Mouse (Mus musculus) midbrain, embryonic 16.5 days (tissue): ENCODE data around the gene Fer. TPM values are rescaled to one million over a fixed set of nuclear protein-coding genes. Genes with fewer than 3 reads are reported as not detected.
A peak's percentile ranks its signal among the peaks of the same experiment; 100 is the strongest.

Source experiments
- ATAC-seq: fragments of 200-750 bp; cut with Nextera tagmentation; 2 replicates; pipeline ENCODE4 v1.8.0; 2017; ENCODE audit warnings: moderate TSS enrichment
- H3K27ac ChIP-seq: fragments of 300-500 bp; sonication (generic); 2 replicates; pipeline ENCODE4 v1.5.1; 2014; ENCODE audit warnings: mild to moderate bottlenecking, low read length, mixed read lengths
- H3K27me3 ChIP-seq: fragments of 300-500 bp; sonication (generic); 2 replicates; pipeline ENCODE4 v1.6.1; 2014; ENCODE audit warnings: low read depth, low read length, mixed read lengths; ENCODE audit not compliant: control insufficient read depth, insufficient read depth
- H3K36me3 ChIP-seq: fragments of 300-500 bp; sonication (generic); 2 replicates; pipeline ENCODE4 v1.6.1; 2014; ENCODE audit warnings: mild to moderate bottlenecking, low read length, moderate library complexity, mixed read lengths; ENCODE audit not compliant: control insufficient read depth, insufficient read depth
- H3K4me1 ChIP-seq: fragments of 300-500 bp; sonication (generic); 2 replicates; pipeline ENCODE4 v1.6.1; 2014; ENCODE audit warnings: mild to moderate bottlenecking, low read length, mixed read lengths; ENCODE audit not compliant: control insufficient read depth, insufficient read depth
- H3K4me2 ChIP-seq: fragments of 300-500 bp; sonication (generic); 2 replicates; pipeline ENCODE4 v1.6.1; 2014; ENCODE audit warnings: mild to moderate bottlenecking, low read length, mixed read lengths
- H3K4me3 ChIP-seq: fragments of 300-500 bp; sonication (generic); 2 replicates; pipeline ENCODE4 v1.5.1; 2014; ENCODE audit warnings: low read depth, mild to moderate bottlenecking, low read length, moderate library complexity, mixed read lengths
- H3K9ac ChIP-seq: fragments of 300-500 bp; sonication (generic); 2 replicates; pipeline ENCODE4 v1.6.1; 2014; ENCODE audit warnings: low read depth, low read length, mixed read lengths
- H3K9me3 ChIP-seq: fragments of 300-500 bp; sonication (generic); replicated peaks from 2 replicates; pipeline ENCODE4 v1.6.1; 2014; ENCODE audit warnings: mild to moderate bottlenecking, low read length, mixed read lengths; ENCODE audit not compliant: control insufficient read depth, poor library complexity, severe bottlenecking
- WGBS: fragments of 180-500 bp; shearing (Covaris S2); extraction: QIAGEN DNeasy Blood & Tissue Kit; methylation state at CpG from one replicate; pipeline ENCODE4 v1.1.7; 2014; 5-methylcytosine and 5-hydroxymethylcytosine counted together
- polyA plus RNA-seq: library from polyadenylated mRNA; unstranded; fragments of >200 nt; fragmentation: Nextera tagmentation; extraction: Ambion mirVana; gene quantifications from 2 replicates; pipeline ENCODE4 v1.2.1, GENCODE M21; 2015

Gene Fer
- polyA plus RNA-seq, 1 experiment from 2014 or later: 33.2 TPM

GRCm38 (mm10) chr17:64139231-64139915 lies 276.5 kb downstream of the Fer start:
- Histone ChIP-seq H3K27me3 (no peaks in the 10 kb centered on the region), H3K4me2 (no peak overlapping the region), H3K4me1 (peaks cover 16% of the 10 kb centered on the region), H3K9ac (no peak overlapping the region), H3K4me3 (no peak overlapping the region), H3K9me3 (no peaks in the 10 kb centered on the region), H3K27ac (no peak overlapping the region), H3K36me3 (peaks cover 8% of the 10 kb centered on the region; the same call in 1 of the 2 replicates)
- ATAC-seq: no peak
- WGBS: 90% methylated on average over 11 of the region's 11 CpGs

- peak overlapping the region; percentile 10; the same call in 1 of the 2 replicates for H3K9ac ChIP-seq
- no peaks in the 10 kb centered on the region for H3K27me3 ChIP-seq
- no peak overlapping the region for H3K4me3 ChIP-seq
- H3K27ac ChIP-seq: peak overlapping the region; percentile 73
- H3K4me1 ChIP-seq: peaks cover 16% of the 10 kb centered on the region
- H3K36me3 ChIP-seq: peaks cover 8% of the 10 kb centered on the region; the same call in 1 of the 2 replicates
- peak; percentile 67 for ATAC-seq
- no peaks in the 10 kb centered on the region for H3K9me3 ChIP-seq
- 0 out of 2 replicates have a peak overlapping the region, but pooled peaks have one; percentile 22 for H3K4me2 ChIP-seq
- 46% methylated on average over 18 of the region's 18 CpGs for WGBS
Measured at GRCm38 (mm10) chr17:64140063-64140850, 277.4 kb downstream of the Fer start.

- H3K27ac ChIP-seq: no peak overlapping the region
- WGBS: 54% methylated on average over 9 of the region's 9 CpGs
Measured at GRCm38 (mm10) chr17:64141856-64142255, 279.0 kb downstream of the Fer start.

DNA sequence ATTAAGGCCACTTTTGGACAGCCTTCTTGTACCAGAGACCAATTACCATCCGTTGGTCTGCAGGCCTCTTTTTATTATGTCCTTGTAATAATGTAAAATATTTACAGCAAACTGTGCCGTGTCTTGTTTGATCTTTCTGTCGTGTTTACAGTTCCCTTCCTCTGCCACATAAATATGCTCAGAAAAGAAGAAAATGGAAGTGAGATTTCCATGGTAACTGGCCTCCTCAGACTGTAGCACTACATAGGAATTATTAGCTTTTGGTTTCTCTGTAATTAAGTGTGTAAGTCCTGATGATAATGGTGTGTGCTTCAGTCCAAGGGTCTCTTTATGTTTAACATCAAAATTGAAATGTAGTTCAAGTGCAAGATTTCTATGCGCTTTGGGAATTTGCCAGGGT lies 283.5 kb downstream of the Fer start:
- Histone ChIP-seq H3K9ac (no peak overlapping the region), H3K36me3 (0 out of 2 replicates have a peak, but pooled peaks cover 3% of the 10 kb centered on the region), H3K9me3 (peaks cover 3% of the 10 kb centered on the region; the same call in 1 of the 2 replicates), H3K27me3 (no peaks in the 10 kb centered on the region), H3K27ac (peak overlapping the region; percentile 4; the same call in 1 of the 2 replicates), H3K4me2 (no peak overlapping the region), H3K4me1 (peaks cover 5% of the 10 kb centered on the region), H3K4me3 (no peak overlapping the region)
- 70% methylated on average over 4 of the region's 4 CpGs for WGBS
- ATAC-seq: no peak

More at GRCm38 (mm10) chr17:64141856-64142255, 279.0 kb downstream of the Fer start:
- Histone ChIP-seq H3K4me3 (no peak overlapping the region), H3K9ac (no peak overlapping the region), H3K27me3 (no peaks in the 10 kb centered on the region), H3K36me3 (peaks cover 8% of the 10 kb centered on the region; the same call in 1 of the 2 replicates), H3K4me1 (peaks cover 18% of the 10 kb centered on the region), H3K9me3 (no peaks in the 10 kb centered on the region), H3K4me2 (no peak overlapping the region)
- peak; percentile 57 for ATAC-seq

DNA sequence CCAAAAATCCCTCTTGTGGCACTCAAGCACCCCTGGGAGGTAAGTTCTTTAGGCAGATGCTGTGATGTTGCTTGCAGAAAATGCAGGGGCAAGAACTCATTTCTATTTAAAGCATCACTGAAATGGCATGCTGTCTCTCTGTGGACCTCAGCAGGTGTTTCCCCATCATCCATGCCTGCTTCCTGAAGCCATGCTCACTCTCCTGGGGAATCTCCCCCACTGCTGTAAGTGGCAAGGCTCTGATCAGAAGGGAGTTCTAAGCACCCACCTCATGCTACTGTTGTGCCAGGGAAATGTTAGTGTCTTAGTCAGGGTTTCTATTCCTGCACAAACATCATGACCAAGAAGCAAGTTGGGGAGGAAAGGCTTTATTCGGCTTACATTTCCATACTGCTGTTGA lies 287.9 kb downstream of the Fer start:
- no peak overlapping the region for H3K4me2 ChIP-seq
- H3K36me3 ChIP-seq: no peaks in the 10 kb centered on the region
- H3K9ac ChIP-seq: no peak overlapping the region
- no peak for ATAC-seq
- peaks cover 2% of the 10 kb centered on the region; the same call in 1 of the 2 replicates for H3K4me1 ChIP-seq
- H3K27me3 ChIP-seq: no peaks in the 10 kb centered on the region
- peaks cover 3% of the 10 kb centered on the region; the same call in 1 of the 2 replicates for H3K9me3 ChIP-seq
- H3K27ac ChIP-seq: no peak overlapping the region
- WGBS: 100% methylated on average over 1 of the region's 1 CpGs
- no peak overlapping the region for H3K4me3 ChIP-seq

DNA sequence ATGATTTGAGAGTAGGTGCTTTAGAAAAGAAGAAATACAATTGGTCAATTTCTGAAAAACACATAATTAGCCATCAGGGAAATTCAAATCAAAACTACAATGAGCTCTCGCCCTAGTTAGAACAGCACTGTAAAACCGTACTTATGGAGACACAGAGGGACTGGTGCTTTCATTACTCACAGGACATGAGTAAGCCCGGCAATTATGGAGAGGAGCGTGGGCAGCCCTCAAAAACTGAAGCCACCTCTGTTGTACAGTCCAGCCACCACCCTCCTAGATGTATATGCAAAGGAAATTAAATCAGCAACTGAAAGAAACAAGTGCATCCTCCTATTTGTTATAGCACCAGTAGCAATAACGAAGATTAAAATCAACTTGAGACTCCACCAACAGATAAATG lies 304.9 kb downstream of the Fer start:
- no peak overlapping the region for H3K27ac ChIP-seq
- no peak overlapping the region for H3K9ac ChIP-seq
- H3K9me3 ChIP-seq: peaks cover 4% of the 10 kb centered on the region; the same call in 1 of the 2 replicates
- H3K27me3 ChIP-seq: no peaks in the 10 kb centered on the region
- H3K36me3 ChIP-seq: no peaks in the 10 kb centered on the region
- H3K4me1 ChIP-seq: no peaks in the 10 kb centered on the region
- H3K4me2 ChIP-seq: no peak overlapping the region
- ATAC-seq: no peak
- H3K4me3 ChIP-seq: no peak overlapping the region
- WGBS: 97% methylated on average over 5 of the region's 5 CpGs

DNA sequence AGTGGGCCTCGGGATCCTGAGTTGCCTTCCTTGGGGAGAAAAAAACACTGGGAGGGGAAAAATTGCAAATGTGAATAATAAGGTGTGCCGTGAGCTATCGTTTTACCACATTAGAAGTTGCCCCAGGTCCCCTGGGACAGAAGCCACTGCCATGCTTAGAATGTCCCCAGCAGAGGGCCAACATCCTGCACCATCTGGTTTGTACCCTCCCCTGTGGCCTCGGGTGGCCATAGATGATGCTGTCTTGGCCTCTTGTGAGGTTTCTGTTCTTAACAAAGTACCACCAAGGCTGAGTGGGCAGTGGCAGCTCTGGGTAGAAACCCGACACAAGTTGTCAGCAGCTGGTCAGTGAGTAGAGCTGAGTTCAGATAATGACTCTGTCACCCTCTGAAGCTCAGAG lies 307.2 kb downstream of the Fer start:
- Histone ChIP-seq H3K9me3 (peaks cover 4% of the 10 kb centered on the region; the same call in 1 of the 2 replicates), H3K9ac (no peak overlapping the region), H3K4me1 (no peaks in the 10 kb centered on the region), H3K4me2 (no peak overlapping the region), H3K27ac (no peak overlapping the region), H3K27me3 (no peaks in the 10 kb centered on the region), H3K36me3 (no peaks in the 10 kb centered on the region), H3K4me3 (no peak overlapping the region)
- 60% methylated on average over 5 of the region's 5 CpGs for WGBS
- no peak for ATAC-seq

- Histone ChIP-seq H3K9me3 (0 out of 2 replicates have a peak, but pooled peaks cover 1% of the 10 kb centered on the region), H3K36me3 (no peaks in the 10 kb centered on the region), H3K27me3 (no peaks in the 10 kb centered on the region), H3K4me2 (no peak overlapping the region), H3K4me1 (no peaks in the 10 kb centered on the region), H3K27ac (no peak overlapping the region), H3K4me3 (no peak overlapping the region), H3K9ac (no peak overlapping the region)
- no peak for ATAC-seq
- WGBS: 79% methylated on average over 2 of the region's 2 CpGs
Measured at GRCm38 (mm10) chr17:64172474-64172873, 309.6 kb downstream of the Fer start.

DNA sequence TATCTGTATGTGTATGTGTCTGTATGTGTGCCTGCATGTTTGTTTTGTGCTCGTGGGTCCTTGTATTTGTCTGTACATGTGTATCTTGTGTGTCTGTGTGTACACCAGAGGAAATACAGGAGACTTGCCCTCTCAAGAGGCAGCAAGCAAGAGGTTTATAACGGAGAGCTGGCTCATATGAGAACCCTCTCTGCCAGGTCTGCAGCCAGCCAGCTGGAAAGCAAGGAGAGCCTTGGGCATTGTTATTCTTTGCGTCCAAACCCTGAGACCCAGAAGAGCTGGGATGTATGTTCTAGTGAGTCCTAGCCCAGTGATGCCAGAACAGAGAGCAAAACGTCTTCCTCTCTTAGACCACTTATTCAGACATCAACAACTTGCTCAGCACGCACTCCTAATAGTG lies 317.7 kb downstream of the Fer start:
- Histone ChIP-seq H3K36me3 (no peaks in the 10 kb centered on the region), H3K4me1 (no peaks in the 10 kb centered on the region), H3K9me3 (no peaks in the 10 kb centered on the region), H3K4me3 (no peak overlapping the region), H3K9ac (no peak overlapping the region), H3K27me3 (no peaks in the 10 kb centered on the region), H3K27ac (no peak overlapping the region), H3K4me2 (no peak overlapping the region)
- WGBS: 73% methylated on average over 5 of the region's 5 CpGs
- no peak for ATAC-seq
